Mouse (Mus musculus) macrophage (primary cell): ENCODE measurements around the gene Slc50a1. TPM values are rescaled to one million over a fixed set of nuclear protein-coding genes. Genes with fewer than 3 reads are reported as not detected.

Experiments used
- H3K27ac ChIP-seq: fragments of 350-480 bp; formaldehyde crosslinking; 2 replicates; pipeline ENCODE4 v1.9.0; 2021
- H3K36me3 ChIP-seq: fragments of 350-480 bp; formaldehyde crosslinking; 2 replicates; pipeline ENCODE4 v1.9.0; 2021; ENCODE audit errors: inconsistent target
- H3K4me3 ChIP-seq: fragments of 350-480 bp; formaldehyde crosslinking; 2 replicates; pipeline ENCODE4 v1.9.0; 2021; ENCODE audit errors: inconsistent target
- H3K79me2 ChIP-seq: fragments of 350-480 bp; formaldehyde crosslinking; 2 replicates; pipeline ENCODE4 v1.9.0; 2021; ENCODE audit errors: inconsistent target
- WGBS: methylation state at CpG from one replicate; pipeline ENCODE4 v1.1.7; 2026; ENCODE audit warnings: inconsistent platforms; ENCODE audit not compliant: missing documents; 5-methylcytosine and 5-hydroxymethylcytosine counted together
- polyA plus RNA-seq: library from polyadenylated mRNA; stranded (reverse); fragments of 250-400 nt; gene quantifications from 3 replicates; pipeline ENCODE4 v1.2.4, GENCODE M21; 2018; ENCODE audit warnings: inconsistent platforms

Gene Slc50a1
- polyA plus RNA-seq, 1 experiment from 2014 or later, result 18.0 TPM

DNA sequence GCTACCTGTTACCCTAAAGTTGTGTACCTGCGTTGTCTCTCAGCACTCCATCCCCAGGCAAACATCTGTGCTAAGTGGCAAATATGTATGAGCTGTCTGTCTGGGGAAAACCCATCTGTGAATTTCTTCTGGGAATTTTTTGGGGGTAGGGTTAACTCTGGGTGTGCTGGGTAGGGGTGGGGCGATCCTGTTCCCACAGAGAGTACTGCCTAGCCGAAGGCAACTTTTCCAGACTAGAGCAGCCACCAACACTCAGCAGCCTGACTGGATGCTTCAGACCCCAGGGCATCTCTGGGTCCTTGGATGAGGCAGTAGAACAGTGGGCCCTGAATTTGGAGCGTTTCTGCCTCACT, 11.9 kb upstream of the Slc50a1 start:
- Histone ChIP-seq H3K27ac (no peak overlapping the region), H3K36me3 (no peaks in the 10 kb centered on the region), H3K4me3 (no peak overlapping the region), H3K79me2 (no peaks in the 10 kb centered on the region)
- 45% methylated on average over 4 of the region's 4 CpGs for WGBS

DNA sequence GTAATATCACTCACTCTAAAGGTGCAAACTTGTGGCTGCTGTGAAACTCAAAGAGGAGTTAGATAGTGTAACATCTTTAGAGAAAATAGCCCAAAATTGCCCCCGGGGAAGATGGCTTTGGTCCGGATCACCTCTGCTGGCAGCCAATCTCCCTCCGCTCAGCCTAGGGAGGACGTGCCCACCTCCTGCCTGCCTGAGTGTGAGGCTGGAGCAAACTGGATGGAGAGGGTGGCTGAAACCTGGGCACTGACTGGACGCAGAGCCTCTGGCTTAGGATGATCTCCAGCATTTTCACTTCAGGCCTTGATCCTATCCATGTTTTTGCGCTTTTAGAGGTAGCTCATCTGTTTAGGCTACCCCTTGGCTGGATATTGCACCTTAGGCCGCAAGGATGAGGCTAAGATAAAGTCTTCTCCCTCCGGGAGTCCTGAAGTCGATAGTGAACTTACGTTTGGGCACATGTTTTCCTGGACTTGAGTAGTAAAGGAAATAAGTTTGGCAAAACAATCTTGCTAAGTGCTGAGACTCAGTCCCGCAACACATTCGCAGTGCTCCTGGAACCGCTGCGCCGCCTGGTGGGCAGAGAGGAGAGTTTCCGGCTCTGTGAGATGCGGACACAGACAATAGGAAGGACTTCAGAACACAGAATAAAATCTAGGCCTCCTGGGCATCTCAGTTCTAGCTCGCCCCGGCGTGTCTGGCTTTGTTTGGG, 11.4 kb upstream of the Slc50a1 start:
- 19% methylated on average over 20 of the region's 20 CpGs for WGBS
- Histone ChIP-seq H3K4me3 (peak overlapping the region; percentile 31), H3K27ac (no peak overlapping the region), H3K79me2 (no peaks in the 10 kb centered on the region), H3K36me3 (no peaks in the 10 kb centered on the region)

DNA sequence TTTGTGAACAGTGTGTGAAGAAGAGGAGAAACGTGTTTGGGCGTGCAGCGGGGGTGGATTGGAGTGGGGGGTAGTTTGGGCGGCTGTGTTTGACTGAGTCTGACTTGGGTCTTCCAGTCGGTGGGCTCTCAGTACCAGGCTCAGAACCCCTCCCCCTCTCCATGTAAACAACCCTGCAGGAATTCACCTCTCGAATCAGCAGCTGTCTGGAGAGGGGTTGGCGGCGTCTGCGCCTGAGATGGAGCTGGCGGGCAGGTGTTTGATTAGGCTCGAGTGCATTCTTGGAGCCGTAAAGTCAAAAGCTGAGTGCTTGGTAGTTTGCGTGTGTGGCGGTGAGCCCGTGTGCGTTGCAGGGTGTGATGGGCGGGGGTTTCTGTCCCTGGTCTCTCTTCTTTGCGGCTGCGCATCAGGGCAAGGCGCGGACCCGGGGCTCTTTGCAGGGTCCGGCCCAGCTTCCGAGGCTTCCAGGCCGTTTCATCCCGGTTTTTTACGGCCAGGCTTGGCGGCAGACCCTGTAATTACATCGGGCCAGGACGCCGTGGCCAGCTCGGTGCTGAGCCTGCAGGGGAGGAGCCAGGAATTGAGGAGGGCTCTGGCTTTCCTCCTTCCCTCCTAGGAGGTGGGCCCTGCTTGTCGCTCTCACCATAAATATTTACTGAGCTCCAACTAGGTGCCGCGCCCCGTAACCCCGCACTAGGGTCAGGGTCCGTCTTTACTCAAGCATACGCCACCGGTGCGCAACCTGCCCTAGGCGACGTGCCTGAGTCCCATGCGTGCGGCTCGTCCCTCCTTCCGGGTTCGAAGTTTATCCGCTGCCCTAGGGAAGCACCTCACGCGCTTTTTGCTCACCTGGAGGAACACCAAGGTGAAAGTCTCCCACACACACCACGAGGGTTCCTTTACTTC, 10.5 kb upstream of the Slc50a1 start, which contains the start of gene Efna1:
Efna1 (minus strand) TSS at position 537 of the 906 bp plus-strand sequence.
- 3% methylated on average over 51 of the region's 52 CpGs for WGBS
- peak within 1 kb of the TSS; percentile 33 for H3K4me3 ChIP-seq
- no peaks in the 10 kb centered on the region for H3K79me2 ChIP-seq
- no peak within 1 kb of the TSS for H3K27ac ChIP-seq
- H3K36me3 ChIP-seq, result no peaks in the 10 kb centered on the region

DNA sequence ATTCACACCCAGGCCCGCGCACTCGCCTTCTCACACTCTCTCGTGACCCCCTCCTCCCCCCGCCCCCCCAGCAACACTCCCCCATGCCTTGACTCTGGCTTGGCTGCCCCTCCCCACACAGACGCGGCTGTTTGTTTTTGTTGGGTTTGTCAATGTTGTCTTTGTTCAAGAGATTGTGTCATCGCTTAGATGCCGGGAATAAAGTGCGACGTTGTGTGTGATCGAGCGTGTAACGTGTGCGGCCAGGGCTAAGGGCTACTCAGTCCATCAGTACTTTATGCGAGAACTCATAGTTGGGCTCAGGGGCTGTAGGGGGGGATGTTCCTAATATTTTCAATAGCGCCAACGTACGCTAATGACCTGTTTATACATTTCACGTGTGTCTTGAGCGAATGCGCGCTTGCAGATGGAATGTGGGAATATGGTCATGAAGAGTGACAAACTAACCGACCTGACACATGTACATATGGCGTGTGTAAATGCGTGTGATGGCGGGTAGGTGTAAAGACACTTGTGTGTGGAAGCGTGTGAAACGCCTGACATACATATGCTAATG, 9.8 kb upstream of the Slc50a1 start:
- no peaks in the 10 kb centered on the region for H3K79me2 ChIP-seq
- H3K4me3 ChIP-seq, result peak overlapping the region; percentile 33
- H3K27ac ChIP-seq, result no peak overlapping the region
- WGBS, result 3% methylated on average over 29 of the region's 29 CpGs
- H3K36me3 ChIP-seq, result no peaks in the 10 kb centered on the region

DNA sequence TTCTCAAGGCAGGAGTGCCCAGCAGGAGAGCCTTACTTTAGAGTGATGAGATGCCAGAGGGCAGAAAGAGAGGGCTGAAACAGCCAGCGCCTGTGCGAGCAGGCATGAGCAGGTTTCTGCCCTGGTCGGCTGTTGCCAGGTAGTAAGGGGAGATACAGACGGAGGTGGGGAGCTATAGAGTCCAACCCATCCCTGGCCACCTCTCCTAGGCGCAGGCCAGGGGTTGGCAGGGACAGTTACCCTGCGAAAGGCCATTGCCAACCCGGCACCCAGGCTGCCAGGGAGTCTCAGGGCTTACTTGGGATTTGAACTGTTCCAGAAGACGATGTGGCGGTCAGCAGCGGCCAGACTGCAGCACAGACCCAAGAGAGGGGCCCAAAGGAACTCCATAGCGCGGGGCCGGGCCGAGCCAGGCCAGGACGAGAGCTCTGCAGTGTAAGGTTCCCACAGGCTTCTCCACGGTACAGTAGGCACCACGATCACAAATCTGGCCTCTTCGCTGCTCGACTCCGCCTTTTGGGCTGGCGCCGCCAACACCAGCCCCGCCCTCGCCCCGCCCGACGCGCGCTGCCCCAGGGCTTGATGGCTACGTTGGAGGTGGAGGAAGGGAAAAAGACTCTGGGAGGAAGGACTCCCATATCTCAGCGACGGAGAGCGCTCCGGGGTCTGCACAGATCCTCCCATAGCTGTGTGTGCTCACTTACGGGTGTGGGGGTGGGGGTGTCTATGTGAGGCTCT, 9.0 kb upstream of the Slc50a1 start:
- H3K79me2 ChIP-seq, result no peaks in the 10 kb centered on the region
- no peaks in the 10 kb centered on the region for H3K36me3 ChIP-seq
- no peak overlapping the region for H3K27ac ChIP-seq
- 11% methylated on average over 35 of the region's 35 CpGs for WGBS
- H3K4me3 ChIP-seq, result peak overlapping the region; percentile 33

DNA sequence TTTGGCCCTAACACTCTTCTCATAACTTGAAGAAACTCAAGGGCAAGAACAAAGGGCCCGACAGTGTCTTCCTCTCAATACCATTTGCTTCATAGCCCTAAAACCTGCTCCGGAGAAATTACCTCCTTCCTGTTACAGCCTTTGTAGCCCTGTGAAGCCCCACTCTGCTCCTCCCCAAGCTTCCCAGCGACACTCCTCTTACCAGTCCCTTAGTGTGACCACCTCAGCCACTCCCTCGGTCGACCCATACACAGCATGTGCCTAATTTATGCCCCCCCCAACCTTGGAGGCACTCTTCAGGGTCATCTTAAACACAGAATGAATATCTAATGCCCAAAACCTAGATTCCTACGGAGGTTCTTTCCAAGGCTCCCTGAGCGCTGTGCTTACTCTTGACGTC, 8.3 kb upstream of the Slc50a1 start:
- H3K27ac ChIP-seq, result no peak overlapping the region
- H3K36me3 ChIP-seq, result no peaks in the 10 kb centered on the region
- no peaks in the 10 kb centered on the region for H3K79me2 ChIP-seq
- no peak overlapping the region for H3K4me3 ChIP-seq
- 47% methylated on average over 8 of the region's 8 CpGs for WGBS

DNA sequence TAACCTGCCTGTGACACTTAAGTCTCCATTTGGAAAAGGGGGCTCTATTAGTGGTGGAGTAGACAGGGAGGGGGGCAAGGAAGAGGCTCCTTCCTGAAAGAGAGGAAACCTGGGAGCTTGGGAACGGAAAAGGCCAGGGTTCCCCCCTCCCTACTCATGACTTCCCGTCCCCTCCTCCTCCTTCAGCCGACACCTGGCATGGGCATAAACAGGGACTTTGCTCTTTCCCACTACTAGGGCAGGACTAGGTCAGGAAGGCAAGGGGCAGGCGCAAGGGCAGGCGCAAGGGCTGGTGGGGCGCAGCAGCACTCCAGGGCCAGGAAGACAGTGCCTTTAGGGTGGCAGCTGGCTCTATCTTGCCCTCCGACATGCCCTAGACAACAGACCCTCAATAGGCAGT, 7.7 kb upstream of the Slc50a1 start:
- WGBS, result 84% methylated on average over 7 of the region's 7 CpGs
- H3K4me3 ChIP-seq, result no peak overlapping the region
- no peaks in the 10 kb centered on the region for H3K79me2 ChIP-seq
- H3K27ac ChIP-seq, result no peak overlapping the region
- H3K36me3 ChIP-seq, result no peaks in the 10 kb centered on the region

DNA sequence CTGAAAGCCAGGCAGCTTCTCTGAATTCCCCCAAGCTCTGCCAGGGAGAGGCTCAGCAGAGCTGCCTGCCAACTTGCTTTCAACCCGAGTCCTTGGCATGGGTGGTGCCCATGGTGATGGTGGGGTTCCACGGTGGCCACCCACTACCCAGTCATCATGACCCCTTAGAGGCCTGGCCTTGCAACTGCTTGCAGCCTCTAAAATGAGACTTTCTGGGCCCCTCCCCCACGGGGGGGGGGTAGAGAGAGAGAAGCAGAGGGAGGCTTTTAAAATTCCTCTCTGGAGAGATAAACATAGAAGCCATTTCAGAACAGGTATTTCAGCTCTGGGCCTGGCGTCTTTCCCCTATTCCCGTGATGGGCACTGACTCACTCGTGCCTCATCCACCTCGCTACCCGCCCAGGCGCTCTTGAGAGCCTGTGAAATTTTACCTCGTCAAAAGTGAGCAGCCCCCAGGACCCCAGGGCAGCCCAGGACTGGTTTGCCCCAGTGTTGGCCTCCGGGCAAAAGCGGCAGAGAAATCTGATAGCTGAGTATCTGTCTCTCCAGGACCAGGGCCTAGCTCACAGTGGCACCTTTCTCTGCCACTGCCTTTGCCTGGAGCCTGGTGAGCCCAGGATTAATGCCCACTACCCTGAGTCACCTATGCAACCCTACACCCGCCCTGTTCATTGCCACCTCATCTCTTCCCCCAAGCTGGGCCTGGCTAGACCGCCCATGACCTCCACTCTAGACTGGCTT, 7.1 kb upstream of the Slc50a1 start:
- H3K27ac ChIP-seq, result no peak overlapping the region

DNA sequence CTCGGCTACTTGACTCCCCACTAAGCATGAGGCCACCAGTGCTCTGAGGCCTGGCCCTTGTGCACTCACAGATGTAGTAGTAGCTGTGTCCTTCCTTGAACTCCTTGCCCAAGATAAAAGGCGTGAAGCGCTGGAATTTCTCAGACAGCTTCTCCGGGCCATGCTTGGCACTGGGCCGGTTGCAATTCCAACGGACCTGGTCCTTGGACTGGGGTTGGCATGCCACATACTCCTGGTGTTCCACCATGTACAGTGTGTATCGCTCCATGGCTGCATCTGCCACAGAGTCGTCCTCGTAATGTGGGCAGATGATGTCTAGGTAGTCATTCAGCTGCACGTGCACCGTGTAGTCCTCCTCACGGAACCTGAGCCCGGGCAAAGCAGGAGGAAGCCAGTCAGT, 5.7 kb upstream of the Slc50a1 start:
- WGBS, result 95% methylated on average over 13 of the region's 13 CpGs
- Histone ChIP-seq H3K27ac (no peak overlapping the region), H3K79me2 (no peaks in the 10 kb centered on the region), H3K4me3 (no peak overlapping the region), H3K36me3 (no peaks in the 10 kb centered on the region)

More for the DNA sequence above, 7.1 kb upstream of the Slc50a1 start:
- H3K79me2 ChIP-seq, result no peaks in the 10 kb centered on the region
- no peak overlapping the region for H3K4me3 ChIP-seq
- 76% methylated on average over 14 of the region's 14 CpGs for WGBS
- no peaks in the 10 kb centered on the region for H3K36me3 ChIP-seq

DNA sequence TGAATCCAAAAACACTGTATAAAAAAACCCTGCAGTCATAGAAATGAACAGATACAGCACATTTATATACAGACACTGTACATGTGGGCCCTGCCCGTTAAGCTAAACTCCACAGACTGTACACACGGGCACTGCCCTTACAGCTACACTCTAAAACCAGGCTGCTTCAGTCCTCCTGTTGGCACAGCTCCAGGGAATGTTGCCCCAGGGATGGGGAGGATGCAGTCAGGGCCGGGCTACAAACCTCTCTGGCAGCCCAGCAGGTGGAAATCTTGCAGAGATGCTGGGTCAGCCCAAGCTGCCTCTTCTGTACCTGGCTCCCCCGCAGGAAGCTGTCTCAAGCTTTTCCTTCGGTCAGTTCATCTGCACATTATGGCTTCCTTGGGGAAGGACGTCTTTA, 1.4 kb upstream of the Slc50a1 start:
- WGBS, result 98% methylated on average over 6 of the region's 6 CpGs
- Histone ChIP-seq H3K4me3 (no peak overlapping the region), H3K27ac (no peak overlapping the region), H3K79me2 (peaks cover 7% of the 10 kb centered on the region; the same call in 1 of the 2 replicates), H3K36me3 (no peaks in the 10 kb centered on the region)

DNA sequence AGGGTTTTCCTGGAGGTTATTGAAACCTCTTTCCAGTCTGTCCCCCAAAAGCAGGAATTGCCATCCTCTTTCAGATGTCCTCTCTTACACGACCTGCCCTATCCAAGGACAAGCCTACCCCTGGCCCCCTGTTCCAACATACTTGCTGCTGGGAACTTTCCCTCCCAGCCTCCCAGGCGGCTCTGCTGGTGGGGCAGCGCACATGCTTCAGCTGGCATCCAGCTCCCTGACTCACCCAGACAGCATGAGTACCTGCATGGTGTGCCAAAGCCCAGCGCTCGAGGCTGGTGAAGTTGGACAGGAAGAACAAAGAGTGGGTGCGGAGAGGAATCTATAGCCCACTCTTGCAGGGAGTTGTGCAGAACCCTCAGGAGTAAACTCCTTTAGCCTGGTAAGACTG, 521 bp upstream of the Slc50a1 start:
- H3K4me3 ChIP-seq, result peak overlapping the region; percentile 73; the same call in 1 of the 2 replicates
- 72% methylated on average over 6 of the region's 6 CpGs for WGBS
- peaks cover 11% of the 10 kb centered on the region; the same call in 1 of the 2 replicates for H3K79me2 ChIP-seq
- H3K27ac ChIP-seq, result no peak overlapping the region
- no peaks in the 10 kb centered on the region for H3K36me3 ChIP-seq

DNA sequence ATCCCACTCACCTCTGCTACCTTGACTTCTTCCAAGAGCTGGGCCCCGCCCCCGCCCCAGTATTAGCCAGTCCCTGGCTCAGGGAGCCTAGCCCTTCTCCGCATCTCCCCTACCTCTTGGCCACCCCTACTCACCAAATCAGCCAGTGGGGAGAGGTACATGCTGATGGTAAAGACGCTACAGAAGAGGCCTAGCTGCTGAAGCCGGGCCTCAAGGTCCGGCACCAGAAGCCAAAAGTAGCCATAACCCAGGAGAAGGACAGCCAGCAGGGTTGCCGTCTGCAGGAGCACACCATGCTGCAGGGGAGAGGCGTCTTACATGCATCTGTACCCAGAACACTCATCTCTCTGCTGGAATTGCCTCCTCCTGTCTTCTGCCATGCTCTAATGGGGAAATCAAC, 1.5 kb downstream of the Slc50a1 start:
- 98% methylated on average over 8 of the region's 8 CpGs for WGBS
- Histone ChIP-seq H3K4me3 (no peak overlapping the region), H3K79me2 (peaks cover 11% of the 10 kb centered on the region; the same call in 1 of the 2 replicates), H3K27ac (no peak overlapping the region), H3K36me3 (no peaks in the 10 kb centered on the region)

DNA sequence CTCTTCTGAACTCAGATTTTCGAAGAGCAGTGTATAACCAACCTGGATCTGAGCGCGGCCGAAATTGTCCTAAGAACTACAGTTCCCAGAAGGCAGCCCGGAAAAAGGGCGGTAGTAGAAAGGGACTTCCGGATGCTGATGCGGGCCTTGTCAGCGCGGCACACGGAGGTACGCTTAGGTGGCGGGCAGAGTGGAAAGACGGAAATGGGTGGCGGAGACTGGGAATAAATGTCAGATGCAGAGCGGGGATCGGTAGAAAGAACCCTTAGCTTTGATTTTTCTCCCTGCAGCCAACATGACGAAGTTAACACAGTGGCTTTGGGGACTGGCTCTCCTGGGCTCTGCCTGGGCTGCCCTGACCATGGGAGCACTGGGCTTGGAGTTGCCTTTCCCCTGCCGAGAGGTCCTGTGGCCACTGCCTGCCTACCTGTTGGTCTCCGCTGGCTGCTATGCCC, 3.9 kb downstream of the Slc50a1 start:
- Histone ChIP-seq H3K27ac (peak overlapping the region; percentile 52), H3K36me3 (no peaks in the 10 kb centered on the region), H3K79me2 (peaks cover 11% of the 10 kb centered on the region; the same call in 1 of the 2 replicates), H3K4me3 (peak overlapping the region; percentile 91)
- under 1% methylated on average over 20 of the region's 20 CpGs for WGBS

DNA sequence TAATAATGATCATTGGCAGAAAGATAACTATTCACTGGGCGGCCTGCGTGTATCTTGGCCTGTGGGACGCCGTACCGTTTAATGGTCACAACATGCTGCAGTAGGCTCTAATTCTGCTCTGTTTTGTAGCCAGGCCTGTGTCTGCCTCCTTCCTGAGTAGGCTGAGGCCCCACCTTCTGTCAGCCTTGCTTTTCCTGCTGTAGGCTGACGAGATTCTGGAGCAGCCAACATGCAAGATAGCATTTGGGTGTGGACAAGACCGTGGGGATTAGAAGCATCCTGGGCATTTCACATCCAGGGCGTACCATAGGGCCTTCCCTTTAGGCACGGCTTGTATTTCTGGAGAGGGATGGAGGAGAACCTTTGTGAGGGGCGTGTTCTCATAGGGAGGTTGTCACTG, 8.0 kb downstream of the Slc50a1 start:
- Histone ChIP-seq H3K27ac (no peak overlapping the region), H3K36me3 (no peaks in the 10 kb centered on the region), H3K79me2 (peaks cover 10% of the 10 kb centered on the region; the same call in 1 of the 2 replicates), H3K4me3 (no peak overlapping the region)
- WGBS, result 63% methylated on average over 10 of the region's 10 CpGs
